Mouse (Mus musculus): ENCODE results near the gene Fndc5. TPM values are rescaled to one million over a fixed set of nuclear protein-coding genes. Genes with fewer than 3 reads are reported as not detected.

The Fndc5 gene
- polyA plus RNA-seq (2017; shearing (Covaris generic)), result under 1 TPM; 0.28 to 0.50 (median 0.40) TPM

- ATAC-seq, result no peak
These were observed at the start of gene Fndc5 for GRCm38 (mm10) chr4:129136579-129137391. Fndc5 (plus strand) TSS chr4:129136999.

GRCm38 (mm10) chr4:129087850-129088249 is 48.9 kb upstream of the Fndc5 start:
- ATAC-seq, result no peak

- no peak for ATAC-seq
These were observed 41.5 kb upstream of the Fndc5 start for GRCm38 (mm10) chr4:129095276-129095675.

- ATAC-seq, result no peak
These were observed 39.8 kb upstream of the Fndc5 start for GRCm38 (mm10) chr4:129097006-129097405.

- no peak for ATAC-seq
These were observed 34.5 kb upstream of the Fndc5 start for GRCm38 (mm10) chr4:129102133-129102829.

- ATAC-seq, result no peak
These were observed 31.4 kb upstream of the Fndc5 start, which contains the start of gene Tmem54 for GRCm38 (mm10) chr4:129105356-129105755. Tmem54 (plus strand) TSS chr4:129105548.

GRCm38 (mm10) chr4:129106073-129106472 is 30.7 kb upstream of the Fndc5 start:
- no peak for ATAC-seq

GRCm38 (mm10) chr4:129107348-129107899 is 29.4 kb upstream of the Fndc5 start:
- no peak for ATAC-seq

GRCm38 (mm10) chr4:129108624-129109023 is 28.2 kb upstream of the Fndc5 start:
- no peak for ATAC-seq

- no peak for ATAC-seq
These were observed 26.0 kb upstream of the Fndc5 start for GRCm38 (mm10) chr4:129110804-129111203.

- no peak for ATAC-seq
These were observed 25.4 kb upstream of the Fndc5 start for GRCm38 (mm10) chr4:129111350-129111749.

GRCm38 (mm10) chr4:129112231-129112630 is 24.6 kb upstream of the Fndc5 start:
- no peak for ATAC-seq

- peak; percentile 14 for ATAC-seq
These were observed 23.5 kb upstream of the Fndc5 start for GRCm38 (mm10) chr4:129113083-129113988.

GRCm38 (mm10) chr4:129116703-129117102 is 20.1 kb upstream of the Fndc5 start:
- ATAC-seq, result no peak

GRCm38 (mm10) chr4:129117720-129118510 is 18.9 kb upstream of the Fndc5 start:
- no peak for ATAC-seq

GRCm38 (mm10) chr4:129119708-129120107 is 17.1 kb upstream of the Fndc5 start:
- ATAC-seq, result no peak

GRCm38 (mm10) chr4:129120520-129121445 is 16.0 kb upstream of the Fndc5 start:
- ATAC-seq, result peak; percentile 52

- no peak for ATAC-seq
These were observed 15.2 kb upstream of the Fndc5 start, which contains the start of gene Hpca for GRCm38 (mm10) chr4:129121569-129122086. Hpca (minus strand) TSS chr4:129122036.

GRCm38 (mm10) chr4:129122107-129122506 is 14.7 kb upstream of the Fndc5 start:
- ATAC-seq, result no peak

- no peak for ATAC-seq
These were observed 14.1 kb upstream of the Fndc5 start for GRCm38 (mm10) chr4:129122719-129123118.
